Mouse (Mus musculus) retina, adult 2 months (tissue): ENCODE results near the gene Prickle1.
A peak's percentile ranks its signal among the peaks of the same experiment; 100 is the strongest.

Experiments used
- DNase-seq: peaks from one replicate; pipeline ENCODE4 v3.0.0-alpha.2; 2012; ENCODE audit warnings: low read depth, low spot score

Prickle1 gene

DNA sequence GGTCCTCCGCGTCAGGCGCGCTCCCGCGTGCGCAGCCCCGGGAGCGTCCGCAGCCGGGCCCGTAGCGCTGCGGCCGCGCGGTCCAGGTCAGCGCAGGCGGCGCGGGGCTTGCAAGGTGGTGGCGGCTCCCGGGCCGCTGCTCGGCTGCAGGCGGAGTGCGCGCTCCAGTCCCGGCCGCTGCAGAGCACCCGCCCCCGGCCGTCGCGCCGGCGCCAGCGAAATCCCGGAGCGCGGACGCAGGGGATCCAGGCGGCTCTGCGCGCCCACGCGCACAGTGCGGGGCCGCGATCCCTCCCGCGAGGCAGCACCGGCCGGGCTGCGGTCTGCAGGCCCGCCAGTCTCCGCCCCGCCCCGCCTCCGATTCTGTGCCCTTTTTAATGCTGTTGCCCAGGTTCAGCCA, at the start of gene Prickle1:
TSS of gene Prickle1 (minus strand) at position 146 of the 400 bp plus-strand sequence.
- DNase-seq: peak; percentile 78

DNA sequence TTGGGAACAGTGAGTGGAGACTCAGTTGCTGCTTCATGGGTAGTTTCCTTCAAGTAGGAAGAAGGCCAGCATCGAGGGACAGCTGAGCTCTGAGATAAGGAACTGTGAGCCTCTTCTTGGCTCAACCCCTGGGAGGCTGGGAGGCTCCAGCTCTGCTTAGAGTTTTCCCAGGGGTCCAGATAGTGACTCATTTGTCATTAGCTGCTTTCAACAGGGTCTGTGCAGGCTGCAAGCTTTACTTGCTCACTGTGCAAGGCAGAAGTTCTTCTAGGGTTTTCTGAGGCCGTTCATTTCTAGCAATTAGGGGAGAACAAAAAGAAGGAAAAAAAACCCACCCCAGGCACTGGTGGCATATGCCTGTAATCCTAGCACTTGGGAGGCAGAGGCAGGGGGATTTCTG, 44.5 kb upstream of the Prickle1 start:
- DNase-seq: no peak

DNA sequence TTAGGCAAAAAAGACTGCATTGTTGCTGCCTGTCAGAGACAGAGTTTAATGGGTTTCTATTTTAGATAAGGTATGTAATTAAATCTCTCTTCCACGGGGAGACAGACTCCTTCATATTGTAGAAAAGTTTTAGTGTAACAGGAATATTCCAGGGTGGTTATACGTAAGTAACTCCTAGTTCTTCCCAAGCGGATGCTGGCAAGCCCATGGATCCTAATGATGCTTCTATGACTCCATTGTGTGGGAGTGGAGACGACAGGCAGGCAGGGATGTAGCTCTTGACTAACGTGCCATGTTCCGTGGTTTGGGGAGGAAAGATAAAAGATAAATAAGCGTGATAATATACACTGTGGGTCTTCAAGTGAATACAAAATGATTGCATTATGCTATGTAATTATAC, 41.3 kb upstream of the Prickle1 start:
- DNase-seq: no peak

DNA sequence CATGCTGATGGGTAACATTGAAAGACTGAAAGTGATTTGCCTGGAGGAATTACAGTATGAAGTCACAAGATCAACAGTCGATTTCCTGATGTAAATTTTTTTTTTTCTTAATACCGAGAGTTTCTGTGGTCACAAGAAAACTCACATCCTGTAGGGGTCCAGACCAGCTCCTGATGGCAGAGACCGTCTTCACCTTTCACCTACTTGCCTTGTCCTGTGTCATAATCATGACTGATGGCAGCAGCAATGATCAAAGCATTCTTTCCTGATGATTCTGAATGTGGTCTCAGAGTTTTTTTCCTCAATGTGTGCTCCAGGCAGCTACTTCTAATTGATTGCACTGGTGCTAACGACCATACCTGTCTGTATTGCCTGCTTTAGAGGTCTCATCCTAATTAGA, 39.9 kb upstream of the Prickle1 start:
- DNase-seq: no peak

DNA sequence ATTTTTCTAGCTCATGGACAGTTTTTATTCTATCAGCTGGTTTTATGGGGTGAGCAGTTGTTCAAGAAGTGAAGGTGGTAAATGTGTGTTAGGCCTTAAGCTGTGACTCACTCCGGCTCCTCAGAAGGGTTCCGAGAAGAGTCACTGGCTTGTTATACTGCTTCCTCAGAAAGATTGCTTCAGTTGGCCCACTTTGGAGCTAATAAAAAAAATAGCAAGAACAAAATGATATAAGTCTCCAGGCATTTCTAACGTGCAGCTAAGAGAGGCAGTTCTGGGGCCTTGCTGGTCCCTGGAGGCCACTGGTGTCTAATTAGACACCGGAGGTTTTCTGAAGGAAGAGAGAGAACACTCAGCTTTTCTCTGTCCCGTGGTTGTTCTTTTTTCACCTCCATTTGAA, 38.8 kb upstream of the Prickle1 start:
- no peak for DNase-seq

DNA sequence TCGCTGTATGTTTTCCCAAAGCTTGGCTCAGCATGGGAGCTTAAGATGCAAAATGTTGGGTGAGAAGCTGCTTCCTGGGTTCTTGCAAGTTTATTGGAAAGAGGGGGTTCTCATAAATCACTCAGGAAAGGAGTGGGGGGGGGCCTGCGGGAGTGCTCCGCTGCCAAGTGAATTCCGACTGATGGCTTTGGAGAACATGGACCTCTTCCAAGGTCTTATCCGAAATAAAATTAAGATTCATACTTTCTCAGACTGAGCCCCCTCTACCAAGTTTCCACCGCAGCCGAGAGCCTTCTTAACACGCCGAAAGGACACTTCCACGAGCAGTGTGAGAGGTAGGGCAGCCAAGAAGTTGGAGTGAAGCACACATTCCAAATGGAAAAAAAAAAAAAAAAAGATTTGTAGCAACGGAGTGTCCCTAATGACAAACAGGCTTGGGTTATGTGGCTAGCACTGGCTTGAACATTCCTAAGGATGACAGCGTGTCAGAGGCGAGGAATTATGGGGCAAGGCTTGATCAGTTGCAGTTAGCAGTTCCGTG, 34.4 kb upstream of the Prickle1 start:
- no peak for DNase-seq

DNA sequence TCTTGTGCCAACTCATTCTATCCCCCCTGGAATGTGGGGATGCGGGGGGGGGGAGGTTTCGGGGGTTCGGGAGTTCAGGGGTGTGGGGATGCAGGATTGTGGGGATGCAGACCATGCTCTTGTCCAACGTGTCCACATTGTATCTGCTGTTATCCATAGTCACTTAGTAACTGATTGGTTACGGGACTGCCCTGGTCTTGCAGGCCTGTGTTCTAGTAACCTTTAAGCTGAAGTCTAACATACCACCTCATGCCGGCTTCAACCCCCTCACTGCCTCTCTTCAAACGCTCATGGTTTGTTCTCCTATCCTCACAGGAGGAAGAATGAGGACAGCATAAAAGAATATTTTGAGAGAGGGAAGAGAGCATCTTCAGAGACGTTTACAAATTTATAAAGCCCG, 33.5 kb upstream of the Prickle1 start:
- no peak for DNase-seq

DNA sequence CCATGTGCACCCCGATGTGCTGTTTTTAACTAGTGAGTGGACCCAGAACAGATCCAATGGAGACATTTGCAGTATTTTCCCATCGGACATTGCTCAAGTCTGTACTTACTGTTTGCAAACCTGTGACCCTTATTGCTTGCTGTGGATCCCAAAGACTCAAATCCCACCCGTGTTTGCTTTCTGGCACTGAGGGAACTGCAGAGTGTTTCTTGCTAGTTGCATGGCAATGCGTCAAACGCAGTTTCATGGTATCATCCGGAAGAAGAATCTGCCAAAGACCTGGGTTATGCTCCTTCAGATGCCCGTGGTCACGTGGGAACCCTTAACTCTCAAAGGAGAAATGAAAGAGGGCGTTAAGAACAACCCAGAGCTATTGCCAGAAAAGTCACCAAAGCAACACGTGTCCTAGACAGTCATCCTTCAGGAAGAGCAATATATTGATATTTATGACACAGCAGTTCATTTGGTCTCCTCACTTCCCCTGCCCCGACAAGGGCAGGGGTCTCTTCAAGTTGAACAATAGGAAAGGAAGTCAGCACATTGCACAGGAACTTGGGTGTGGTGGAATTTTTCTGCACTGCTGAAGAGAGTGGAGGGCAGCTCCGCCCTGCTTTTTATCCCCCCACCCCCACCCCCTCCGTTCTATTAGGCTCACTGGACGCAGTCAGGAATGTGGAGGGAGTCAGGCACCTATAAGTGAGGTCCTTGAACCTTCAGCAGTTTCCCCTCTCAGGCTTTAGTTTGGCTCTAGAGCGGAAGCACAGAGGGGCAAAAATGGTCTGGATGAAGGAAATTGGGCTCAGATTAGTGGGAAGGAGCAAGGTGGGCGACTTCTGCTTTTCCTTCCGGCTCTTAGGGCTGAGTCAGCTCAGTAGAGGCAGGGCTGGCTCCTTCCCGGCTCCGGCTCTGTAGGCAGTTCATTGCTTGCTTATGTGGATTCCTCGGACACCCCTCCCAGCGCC, 32.4 kb upstream of the Prickle1 start:
- DNase-seq: no peak

DNA sequence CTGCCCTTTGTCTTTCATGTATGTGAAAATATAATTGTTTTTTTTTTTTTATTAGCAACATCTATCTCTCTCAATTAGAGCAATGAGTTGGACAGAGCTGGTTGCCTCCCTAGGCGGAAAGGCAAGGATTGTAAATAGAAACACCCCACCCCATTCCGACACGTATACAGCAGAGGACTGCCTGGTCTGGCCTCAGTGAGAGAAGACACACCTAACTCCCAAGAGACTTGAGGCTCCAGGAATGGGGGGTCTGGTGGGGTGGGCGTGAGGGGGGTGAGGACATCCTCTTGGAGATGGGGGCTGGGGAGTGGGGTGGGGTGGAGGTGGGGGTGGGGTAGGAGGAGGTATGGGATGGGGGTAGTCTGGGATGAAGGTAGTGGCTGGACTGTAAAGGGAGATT, 23.9 kb upstream of the Prickle1 start:
- no peak for DNase-seq

DNA sequence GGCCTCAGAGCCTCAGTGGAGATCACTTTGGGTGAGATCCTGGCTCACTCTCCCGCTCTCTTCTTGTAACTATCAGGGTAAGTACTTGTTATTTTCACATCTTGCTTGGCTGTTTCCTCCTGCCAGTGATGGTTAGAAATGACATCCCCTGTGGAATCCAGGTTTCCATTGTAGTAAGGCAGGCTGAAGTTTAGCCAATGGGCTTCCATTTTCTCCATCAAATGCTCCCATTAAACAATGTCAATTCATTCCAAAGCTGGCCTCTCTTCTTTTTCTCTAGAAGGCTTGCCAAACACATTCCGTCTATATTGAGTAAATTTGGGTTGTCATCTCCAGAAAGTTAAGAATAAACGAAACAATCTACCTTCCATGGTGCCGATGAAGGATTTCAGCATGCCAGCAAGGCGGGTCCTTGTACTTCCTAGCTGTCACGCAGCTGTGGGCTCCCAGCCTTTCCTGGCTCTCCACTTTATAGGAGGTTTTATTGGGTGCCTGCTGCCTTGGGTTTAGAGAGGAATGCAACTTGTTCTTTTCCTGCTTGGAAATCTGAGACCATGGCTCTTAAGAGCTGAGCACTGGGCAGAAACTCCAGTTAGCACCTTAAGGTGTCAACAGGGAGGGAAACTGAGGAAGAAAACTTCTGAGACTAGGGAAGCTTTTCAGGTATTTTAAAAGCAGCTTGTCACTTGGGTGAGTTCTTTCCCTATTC, 22.9 kb upstream of the Prickle1 start:
- DNase-seq: no peak

DNA sequence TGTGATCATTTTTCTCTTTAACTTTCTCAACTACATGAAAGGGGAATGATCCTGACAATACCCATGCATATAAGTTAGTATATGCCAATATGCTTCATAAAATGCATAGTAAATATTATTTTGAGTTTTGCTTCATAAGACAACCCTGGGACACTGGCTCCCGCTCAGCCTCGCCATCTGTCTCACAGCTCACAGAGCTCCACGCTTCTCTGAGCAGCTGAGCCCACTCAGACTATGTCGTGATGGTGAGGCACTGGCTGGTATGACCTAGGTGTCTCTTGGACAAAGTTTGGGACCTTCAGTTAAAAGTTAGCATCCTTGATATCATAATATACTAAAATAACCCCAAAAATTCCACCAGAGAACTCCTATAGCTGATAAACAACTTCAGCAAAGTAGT, 20.6 kb upstream of the Prickle1 start:
- no peak for DNase-seq

DNA sequence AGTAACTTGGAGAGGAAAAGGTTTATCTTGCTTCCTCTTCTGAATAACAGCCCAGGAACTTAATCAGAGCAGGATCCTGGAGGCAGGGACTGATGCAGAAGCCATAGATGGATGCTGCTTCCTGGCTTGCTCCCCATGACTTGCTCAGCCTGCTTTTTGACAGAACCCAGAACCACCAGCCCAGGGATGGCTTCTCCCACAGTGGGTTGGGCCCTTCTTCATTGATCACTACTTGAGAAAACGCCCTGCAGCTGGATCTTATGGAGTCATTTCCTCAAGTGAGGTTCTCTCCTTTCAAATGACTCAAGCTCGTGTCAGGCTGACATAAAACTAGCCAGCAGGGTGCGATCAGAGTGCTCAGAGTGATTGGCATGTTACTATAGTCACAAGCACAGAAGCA, 19.3 kb upstream of the Prickle1 start:
- no peak for DNase-seq

DNA sequence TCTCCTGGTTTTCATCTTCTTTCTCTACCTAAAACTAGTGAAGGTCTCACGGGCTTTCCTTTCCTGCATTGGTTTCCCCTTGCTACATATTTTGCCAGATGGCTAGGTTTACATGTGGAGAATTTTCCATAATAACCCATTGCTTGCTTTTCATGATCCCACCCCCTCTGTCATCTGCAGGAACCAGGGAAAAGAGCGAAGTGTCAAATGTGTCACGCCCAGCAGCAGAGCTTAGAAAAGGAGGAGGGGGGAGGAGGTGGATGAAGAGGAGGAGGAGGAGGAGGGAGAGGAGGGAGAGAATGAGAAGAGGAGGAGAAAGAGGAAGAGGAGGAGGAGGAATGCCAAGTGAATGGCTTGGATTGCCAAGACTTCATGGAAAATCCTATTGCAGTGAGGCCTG, 17.9 kb upstream of the Prickle1 start:
- DNase-seq: no peak

DNA sequence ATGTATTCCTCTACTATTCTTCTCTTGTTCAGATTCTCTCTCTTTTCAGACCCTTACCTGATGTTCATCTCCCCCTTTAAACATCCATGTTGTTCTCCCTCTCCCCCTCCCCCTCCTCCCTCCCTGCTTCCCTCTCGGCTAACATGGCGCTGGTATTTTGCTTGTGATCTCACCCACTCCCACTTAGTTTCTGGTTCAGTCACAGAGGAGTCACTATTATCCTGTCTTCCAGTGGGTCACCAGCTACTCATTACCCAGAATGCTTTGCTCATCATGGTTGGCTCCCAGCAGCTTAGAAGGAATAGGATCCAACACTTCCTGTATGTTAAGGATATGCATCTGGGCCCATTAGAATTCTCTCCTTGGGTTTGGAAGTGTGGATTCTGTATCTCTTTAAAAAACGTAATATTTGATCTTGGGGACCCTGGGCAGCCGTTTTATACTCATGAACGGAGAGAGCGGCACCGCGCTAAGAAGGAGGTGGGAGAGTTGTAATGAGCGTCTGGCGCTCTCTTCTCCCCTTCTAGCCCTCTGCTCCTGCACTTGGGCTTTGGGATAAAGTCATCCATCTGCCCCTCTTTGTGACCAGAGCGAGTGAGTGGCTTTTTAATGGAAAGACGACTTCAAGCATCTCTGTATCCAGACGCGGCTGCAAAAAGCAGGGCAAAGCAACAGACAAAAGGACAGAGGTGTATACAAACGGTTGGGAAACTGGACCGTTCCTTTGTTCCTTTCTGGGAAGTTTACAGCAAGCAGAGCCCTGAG, 16.0 kb upstream of the Prickle1 start:
- DNase-seq: no peak

DNA sequence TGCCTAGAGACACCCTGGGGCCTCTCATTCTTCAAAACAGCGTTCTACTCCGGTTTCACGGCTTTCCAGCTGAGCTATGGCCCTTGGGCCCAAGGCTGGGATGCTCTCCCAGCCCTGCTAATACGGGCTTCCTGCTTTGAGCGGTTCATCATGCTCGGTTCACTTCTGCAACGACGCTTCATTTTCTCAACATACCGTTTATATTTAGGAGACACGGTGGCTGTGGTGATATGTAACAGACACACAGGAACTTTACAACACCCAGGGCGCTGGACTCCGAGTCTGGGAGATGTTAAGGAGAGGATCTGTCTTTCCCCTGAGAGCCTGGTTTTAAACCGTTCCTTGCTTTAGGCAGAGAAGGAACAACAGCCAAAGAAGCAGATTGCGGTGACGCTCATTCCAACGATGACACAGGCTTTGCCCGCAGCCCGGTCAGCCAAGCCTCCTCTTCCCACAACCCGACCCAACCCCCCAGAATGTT, 15.1 kb upstream of the Prickle1 start:
- no peak for DNase-seq

DNA sequence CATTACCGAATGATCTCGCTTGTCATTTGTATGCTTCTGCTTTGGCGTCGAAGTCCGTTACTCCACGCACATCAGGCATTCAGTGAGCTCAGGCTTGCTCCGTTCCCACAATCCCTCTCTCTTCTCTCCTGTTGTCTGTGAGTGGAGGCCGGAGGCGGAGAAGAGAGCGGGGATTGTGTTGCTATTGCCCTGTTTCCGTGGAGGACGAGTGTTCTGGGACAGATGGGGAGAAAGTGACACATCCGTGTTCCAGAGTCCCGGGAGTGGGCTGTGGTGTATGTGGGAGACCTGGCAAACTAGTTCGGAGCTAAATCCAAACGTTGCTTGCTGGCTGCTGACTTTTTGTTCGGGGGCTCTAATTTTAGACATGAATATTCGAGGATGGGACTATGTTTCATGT, 14.6 kb upstream of the Prickle1 start:
- DNase-seq: no peak

DNA sequence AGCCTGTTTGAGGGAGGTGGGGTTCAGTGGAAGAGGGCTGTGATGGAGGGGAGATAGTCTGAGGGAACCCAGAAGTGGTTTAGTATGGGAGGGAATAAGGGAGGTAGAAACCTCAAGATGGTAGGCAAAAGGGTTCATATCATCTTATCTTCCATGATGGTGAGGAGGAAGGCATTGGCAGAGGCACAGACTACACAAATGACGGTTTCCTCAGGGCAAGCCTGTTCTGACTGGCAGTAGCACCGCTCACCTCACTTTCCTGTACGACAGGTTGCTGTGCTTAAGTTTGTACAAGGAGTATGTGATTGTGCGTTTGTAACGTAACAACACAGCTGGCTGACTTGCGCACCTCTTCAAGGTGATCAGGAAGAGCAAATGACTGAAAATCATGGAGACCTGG, 7.2 kb upstream of the Prickle1 start:
- DNase-seq: no peak

DNA sequence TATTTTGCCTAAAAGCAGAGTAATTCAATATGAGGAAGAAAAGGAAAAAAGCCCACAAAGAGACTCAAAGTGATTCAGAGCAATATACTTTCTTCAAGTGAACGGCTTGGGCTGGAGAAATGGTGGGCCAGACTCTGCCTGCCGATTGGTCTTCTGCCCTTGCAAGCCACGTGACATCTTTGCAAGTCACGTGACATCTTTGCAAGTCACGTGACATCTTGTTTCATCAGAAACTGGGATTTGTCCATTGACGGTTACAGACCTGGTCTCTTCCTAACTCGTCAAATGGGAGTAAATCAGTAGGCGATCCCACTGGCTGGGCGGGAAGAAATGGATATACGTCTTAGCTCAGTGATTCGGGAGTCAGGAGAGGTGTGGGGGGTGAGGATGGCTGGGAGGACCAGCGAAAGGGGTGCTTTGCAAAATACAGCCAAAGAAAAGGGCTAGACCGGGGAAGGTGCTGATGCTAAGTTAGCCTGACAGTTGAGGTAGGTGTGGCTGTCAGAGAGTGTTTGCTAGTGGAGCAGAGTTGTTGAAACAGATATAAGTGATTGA, 5.8 kb upstream of the Prickle1 start:
- no peak for DNase-seq

DNA sequence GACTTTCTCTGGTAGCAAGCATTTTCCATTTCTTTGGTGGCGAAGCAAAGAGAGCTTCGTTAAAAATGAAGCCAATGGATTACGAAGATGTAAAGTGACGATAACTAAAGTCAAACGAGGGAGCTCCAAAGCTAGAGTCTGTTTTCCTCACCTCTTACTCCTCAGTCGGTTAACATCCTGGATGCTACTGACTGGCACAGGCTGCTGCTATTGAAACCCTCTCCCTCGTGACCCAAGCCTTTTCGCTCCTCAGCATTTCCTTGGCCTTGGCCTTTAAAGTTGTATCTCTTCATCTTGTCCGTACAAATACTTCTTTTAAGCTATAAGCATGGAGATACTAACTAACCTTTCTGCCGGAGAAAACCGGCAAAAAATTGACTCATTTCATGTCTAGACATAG, 1.3 kb upstream of the Prickle1 start:
- DNase-seq: no peak

DNA sequence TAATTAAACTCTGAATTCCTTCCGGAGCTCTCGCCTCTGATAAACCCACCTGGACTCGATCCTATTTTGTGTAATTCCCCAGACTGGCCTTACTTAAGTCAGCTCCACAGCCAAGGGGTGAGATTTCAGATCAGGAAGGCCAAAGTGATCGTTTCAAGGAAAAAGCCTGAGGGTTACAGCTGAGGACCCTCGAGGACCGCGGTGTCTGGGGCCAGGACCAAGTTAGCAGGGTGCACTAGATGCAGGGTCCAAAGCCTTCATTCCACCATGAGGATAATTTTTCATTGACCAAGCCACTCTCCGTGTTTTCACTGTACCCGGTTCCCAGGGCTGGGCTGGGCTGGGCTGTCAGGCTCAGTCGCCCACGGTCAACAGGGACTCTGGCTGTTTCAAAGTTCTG, 594 bp upstream of the Prickle1 start:
- peak; percentile 64 for DNase-seq

DNA sequence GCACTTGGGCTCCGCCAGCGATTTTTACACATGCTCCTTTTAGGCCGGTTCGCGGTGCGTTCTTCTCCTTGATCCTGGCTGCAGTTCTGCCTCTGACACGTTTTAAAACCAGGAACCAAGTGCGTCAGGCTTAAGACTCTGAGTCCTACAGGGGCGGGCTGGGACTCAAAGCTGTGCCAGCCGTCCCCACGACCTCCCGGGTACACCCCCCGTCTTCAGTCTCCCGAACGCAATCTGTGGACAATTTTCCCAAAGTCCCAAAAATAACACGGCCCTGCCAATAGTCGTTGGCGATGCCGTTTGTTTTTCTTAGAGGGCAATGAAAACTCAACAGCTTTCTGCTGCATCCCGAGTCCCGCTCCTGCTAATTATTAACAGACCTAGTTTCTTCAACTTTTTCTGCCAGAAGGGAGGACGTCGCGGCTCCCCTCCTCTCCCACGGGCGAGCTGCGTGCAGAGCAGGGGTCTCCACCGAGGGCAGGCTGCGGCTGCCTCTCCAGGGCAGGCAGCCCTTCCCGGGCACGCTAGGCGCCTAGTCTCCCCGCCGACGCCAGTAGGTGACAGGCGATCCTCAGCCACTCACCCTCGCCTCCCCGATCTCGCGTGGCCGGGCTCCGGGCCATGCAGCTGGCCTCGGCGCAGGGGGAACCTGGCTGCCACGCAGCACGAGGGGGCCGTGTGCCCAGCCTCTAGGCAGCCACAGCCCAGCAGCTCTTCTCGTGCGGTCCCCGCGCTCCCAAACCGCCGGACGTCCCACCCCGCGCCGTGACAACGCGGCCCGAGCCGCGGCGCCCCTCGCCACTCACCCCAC, 598 bp downstream of the Prickle1 start:
- peak; percentile 50 for DNase-seq
